Mouse (Mus musculus): ENCODE data around the gene Tubb4a.

DNA sequence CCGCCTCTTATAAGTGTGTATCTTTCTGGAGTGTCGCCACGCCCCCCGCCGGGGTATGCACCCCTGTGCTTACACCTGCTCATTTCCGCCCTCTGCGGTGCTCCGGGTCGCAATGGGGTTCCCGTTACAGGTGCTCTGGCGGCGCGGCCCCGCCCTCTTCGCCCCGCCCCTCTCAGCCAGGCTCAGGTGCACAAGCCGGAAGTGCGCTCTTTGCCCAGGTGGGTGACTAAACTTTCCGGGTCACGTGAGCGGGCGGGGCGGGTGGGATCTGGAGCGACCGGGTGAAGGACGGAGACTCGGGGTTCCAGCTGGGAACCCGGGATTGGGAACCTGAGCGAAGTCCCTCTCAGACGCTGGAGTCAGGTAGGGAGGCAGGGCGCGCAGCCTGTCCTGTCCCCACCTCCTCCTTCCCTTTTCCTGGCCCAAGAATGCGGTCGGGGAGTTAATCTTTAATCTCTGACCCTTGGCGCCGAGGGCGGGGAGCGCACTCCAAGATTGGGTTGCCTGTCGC, 25.5 kb downstream of the Tubb4a start:
- TF ChIP-seq FLI1 (IDR thresholded peaks at IDR 0.05; ENCODE audit: low read length), result no peak
- no peak for TF ChIP-seq GATA1 (IDR thresholded peaks at IDR 0.05; ENCODE audit: borderline replicate concordance, low read length)
